Mouse (Mus musculus) heart, adult 2 months (tissue): ENCODE results near the gene Il21r.

Experiments used
- EP300 ChIP-seq: fragments of 200-500 bp; IDR thresholded peaks from 2 replicates; pipeline ENCODE4 v1.6.1; 2011; ENCODE audit warnings: low read depth, low read length, control low read depth; ENCODE audit not compliant: insufficient read depth
- POLR2A ChIP-seq: fragments of 200-500 bp; IDR thresholded peaks from 2 replicates; pipeline ENCODE4 v1.6.1; 2011; ENCODE audit warnings: mild to moderate bottlenecking, low read depth, low read length, control low read depth; ENCODE audit not compliant: insufficient read depth

DNA sequence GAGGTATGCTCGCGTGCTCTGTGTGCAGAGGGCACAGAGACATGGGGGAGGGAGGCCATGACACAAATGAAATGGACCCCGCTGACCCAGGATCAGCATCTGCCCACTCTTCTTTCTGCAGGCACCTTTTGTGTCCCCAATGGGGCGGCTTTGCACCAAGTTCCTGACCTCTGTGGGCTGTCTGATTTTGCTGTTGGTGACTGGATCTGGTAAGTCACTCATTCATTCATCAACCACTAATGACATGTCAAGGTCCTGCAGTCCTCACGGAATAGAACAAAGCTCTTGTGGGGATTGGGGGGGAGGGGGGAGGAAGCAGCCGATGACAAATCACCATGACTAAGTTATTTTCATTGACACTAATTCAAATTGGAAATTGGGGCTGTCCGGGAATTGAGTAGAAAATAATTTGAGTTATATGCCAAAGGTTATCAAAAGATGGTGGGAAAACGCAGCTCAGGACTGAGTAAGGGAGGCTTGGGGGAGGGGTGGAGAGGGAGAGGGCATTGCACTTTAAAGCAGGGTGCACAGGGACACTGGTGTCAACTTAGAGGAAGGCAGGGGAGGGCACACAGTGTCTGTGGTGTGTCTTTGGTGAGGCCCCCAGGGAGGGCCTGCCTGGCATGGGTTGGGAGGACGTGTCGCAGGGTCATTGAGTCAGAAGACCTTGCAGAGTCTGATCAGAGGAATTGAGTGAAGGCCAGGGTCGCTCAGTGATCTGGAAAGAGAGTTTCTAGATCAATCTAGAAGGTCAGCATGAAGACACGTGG lies 37.5 kb upstream of the Il21r start:
- TF ChIP-seq POLR2A = no peak
- no peak for TF ChIP-seq EP300
